Mouse (Mus musculus): ENCODE results near the gene Necap2. TPM values are rescaled to one million over a fixed set of nuclear protein-coding genes. Genes with fewer than 3 reads are reported as not detected.
A peak's percentile ranks its signal among the peaks of the same experiment; 100 is the strongest.

The Necap2 gene
- polyA plus RNA-seq, 1 experiment, result 27.7 TPM

DNA sequence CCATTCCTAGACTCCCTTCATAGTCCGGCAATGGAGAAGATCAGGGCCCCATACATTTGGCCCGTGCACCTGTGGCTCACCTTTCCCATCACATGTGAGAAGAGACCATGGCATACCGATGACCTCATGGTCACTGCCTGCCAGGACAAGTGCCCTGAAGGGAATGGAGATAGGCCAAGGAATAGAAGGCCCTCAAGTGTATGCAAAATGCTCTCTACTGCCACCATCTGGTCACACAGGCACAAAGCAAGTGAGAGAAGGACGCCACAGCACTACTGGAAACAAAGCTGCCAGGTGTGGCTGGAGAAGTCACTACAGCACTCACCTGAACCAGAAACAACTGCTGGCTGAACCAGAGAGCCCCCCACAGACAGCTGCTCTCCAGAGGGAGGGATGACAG, 8.4 kb downstream of the Necap2 start:
- H3K27me3 ChIP-seq (ENCODE audit: control insufficient read depth, insufficient read depth, low read length, poor library complexity, severe bottlenecking), result no peaks in the 10 kb centered on the region
- H3K27ac ChIP-seq (ENCODE audit: insufficient read depth, low read length), result no peak overlapping the region
- peaks cover 8% of the 10 kb centered on the region for H3K36me3 ChIP-seq (ENCODE audit: control insufficient read depth, insufficient read depth, low read length, poor library complexity, severe bottlenecking)
- no peak overlapping the region for H3K4me3 ChIP-seq (ENCODE audit: low read depth, low read length)
- no peak overlapping the region for H3K9ac ChIP-seq (ENCODE audit: low read depth, poor library complexity, severe bottlenecking)
- TF ChIP-seq CTCF (IDR thresholded peaks at IDR 0.05; ENCODE audit: low read depth, low read length), result peak; percentile 81
- TF ChIP-seq POLR2A (IDR thresholded peaks at IDR 0.05; ENCODE audit: insufficient read depth, low read length), result no peak
- H3K9me3 ChIP-seq (replicated peaks; ENCODE audit: control insufficient read depth, insufficient read depth, low read length, poor library complexity, severe bottlenecking), result no peaks in the 10 kb centered on the region
- no peaks in the 10 kb centered on the region for H3K4me1 ChIP-seq (ENCODE audit: control insufficient read depth, insufficient read depth, low read length)

DNA sequence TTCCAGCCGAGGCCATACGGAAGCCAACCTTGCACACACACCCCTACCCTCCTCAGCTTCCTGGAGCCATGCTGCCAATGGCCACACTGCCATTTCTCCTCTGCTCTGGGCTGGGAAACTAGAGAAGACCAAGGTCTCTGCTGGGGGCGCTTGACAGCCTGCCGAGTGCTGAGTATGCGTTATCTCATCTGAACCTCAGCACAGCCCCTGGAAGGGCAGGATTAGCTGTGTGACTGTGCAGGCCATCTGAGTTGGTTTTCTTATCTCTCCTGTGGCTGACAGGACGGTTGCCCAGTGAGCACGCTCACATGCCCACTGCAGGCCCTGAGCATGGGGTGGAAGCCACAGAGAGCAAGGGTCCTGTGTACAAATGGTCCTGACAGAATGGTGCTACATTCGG, 9.5 kb downstream of the Necap2 start:
- H3K36me3 ChIP-seq (ENCODE audit: control insufficient read depth, insufficient read depth, low read length, poor library complexity, severe bottlenecking), result peaks cover 8% of the 10 kb centered on the region
- no peaks in the 10 kb centered on the region for H3K4me1 ChIP-seq (ENCODE audit: control insufficient read depth, insufficient read depth, low read length)
- no peaks in the 10 kb centered on the region for H3K27me3 ChIP-seq (ENCODE audit: control insufficient read depth, insufficient read depth, low read length, poor library complexity, severe bottlenecking)
- TF ChIP-seq CTCF (IDR thresholded peaks at IDR 0.05; ENCODE audit: low read depth, low read length) (no peak), EP300 (IDR thresholded peaks at IDR 0.05; ENCODE audit: insufficient read depth, low read depth, low read length) (no peak), POLR2A (IDR thresholded peaks at IDR 0.05; ENCODE audit: insufficient read depth, low read length) (no peak)
- no peak overlapping the region for H3K4me3 ChIP-seq (ENCODE audit: low read depth, low read length)
- H3K9me3 ChIP-seq (replicated peaks; ENCODE audit: control insufficient read depth, insufficient read depth, low read length, poor library complexity, severe bottlenecking), result no peaks in the 10 kb centered on the region
- no peak overlapping the region for H3K27ac ChIP-seq (ENCODE audit: insufficient read depth, low read length)
- H3K9ac ChIP-seq (ENCODE audit: low read depth, poor library complexity, severe bottlenecking), result no peak overlapping the region

DNA sequence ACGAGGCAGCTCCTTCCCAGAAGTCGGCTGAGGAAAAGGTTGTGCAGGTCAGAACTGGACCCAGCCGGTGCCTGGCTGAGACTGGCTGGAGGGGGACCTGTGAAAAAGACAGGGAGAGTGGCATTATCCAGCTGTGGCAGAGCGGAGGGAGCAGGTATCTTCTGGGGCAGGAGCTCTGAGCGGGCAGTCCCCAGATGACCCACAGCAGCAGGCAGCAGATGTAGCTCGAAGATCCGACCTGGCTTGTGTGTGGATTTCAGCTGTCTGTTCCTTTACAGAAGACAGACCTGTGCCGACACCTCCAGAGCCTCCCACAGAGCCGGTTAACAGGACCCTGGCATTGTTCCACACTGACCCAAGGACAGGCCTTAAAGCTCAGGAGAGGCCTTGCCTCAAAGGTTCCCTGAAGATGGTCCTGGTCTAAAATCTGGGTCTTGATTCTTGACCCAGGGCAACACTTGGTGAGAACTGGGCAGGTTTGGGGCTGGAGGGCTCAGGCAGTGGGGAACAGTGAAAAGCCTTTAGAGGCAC, 10.6 kb downstream of the Necap2 start:
- Histone ChIP-seq H3K36me3 (ENCODE audit: control insufficient read depth, insufficient read depth, low read length, poor library complexity, severe bottlenecking) (peaks cover 8% of the 10 kb centered on the region), H3K27ac (ENCODE audit: insufficient read depth, low read length) (no peak overlapping the region), H3K4me3 (ENCODE audit: low read depth, low read length) (no peak overlapping the region), H3K9ac (ENCODE audit: low read depth, poor library complexity, severe bottlenecking) (no peak overlapping the region), H3K27me3 (ENCODE audit: control insufficient read depth, insufficient read depth, low read length, poor library complexity, severe bottlenecking) (no peaks in the 10 kb centered on the region), H3K4me1 (ENCODE audit: control insufficient read depth, insufficient read depth, low read length) (no peaks in the 10 kb centered on the region), H3K9me3 (replicated peaks; ENCODE audit: control insufficient read depth, insufficient read depth, low read length, poor library complexity, severe bottlenecking) (no peaks in the 10 kb centered on the region)
- TF ChIP-seq CTCF (IDR thresholded peaks at IDR 0.05; ENCODE audit: low read depth, low read length) (no peak), EP300 (IDR thresholded peaks at IDR 0.05; ENCODE audit: insufficient read depth, low read depth, low read length) (no peak), POLR2A (IDR thresholded peaks at IDR 0.05; ENCODE audit: insufficient read depth, low read length) (no peak)

DNA sequence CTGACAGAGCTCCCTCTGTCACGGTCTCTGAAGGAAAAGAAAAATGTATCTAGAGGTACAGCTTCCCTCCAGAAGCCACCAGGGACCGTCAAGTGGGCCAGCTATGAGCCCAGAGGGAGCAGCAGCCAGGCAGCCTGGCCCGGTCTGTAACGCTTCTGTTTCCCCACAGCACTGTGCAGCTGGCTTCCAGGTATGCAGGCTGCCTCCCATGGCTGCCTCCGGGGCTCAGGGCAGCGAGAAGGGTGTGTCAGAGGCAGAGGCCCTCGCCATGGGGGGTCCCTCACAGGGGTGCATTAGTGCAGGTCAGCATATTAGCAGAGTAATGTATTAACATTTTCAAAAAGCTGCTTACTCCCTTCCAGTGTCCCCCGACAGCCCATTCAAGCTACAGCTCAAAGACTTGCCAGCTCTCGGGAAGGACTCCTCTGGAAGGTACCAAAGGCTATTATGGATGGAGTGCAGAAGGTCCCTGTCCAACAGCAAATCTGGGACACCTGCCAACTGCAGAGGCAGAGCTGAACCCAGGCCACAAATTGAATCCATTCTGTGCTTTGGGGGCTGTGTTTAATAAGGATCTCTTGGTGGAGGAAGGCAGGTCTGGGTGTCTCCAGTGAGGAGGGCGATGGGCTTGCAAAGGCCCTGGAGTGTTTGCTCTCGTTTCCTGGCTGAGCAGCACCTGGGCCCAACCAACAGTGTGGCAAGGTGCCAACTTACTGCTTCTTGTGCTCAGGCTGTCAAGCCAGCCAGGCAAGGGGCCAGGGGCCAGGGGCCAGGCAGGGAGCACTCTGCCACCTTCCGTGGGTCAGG, 11.2 kb downstream of the Necap2 start:
- Histone ChIP-seq H3K36me3 (ENCODE audit: control insufficient read depth, insufficient read depth, low read length, poor library complexity, severe bottlenecking) (peaks cover 8% of the 10 kb centered on the region), H3K4me3 (ENCODE audit: low read depth, low read length) (no peak overlapping the region), H3K9ac (ENCODE audit: low read depth, poor library complexity, severe bottlenecking) (no peak overlapping the region), H3K4me1 (ENCODE audit: control insufficient read depth, insufficient read depth, low read length) (no peaks in the 10 kb centered on the region), H3K9me3 (replicated peaks; ENCODE audit: control insufficient read depth, insufficient read depth, low read length, poor library complexity, severe bottlenecking) (no peaks in the 10 kb centered on the region), H3K27ac (ENCODE audit: insufficient read depth, low read length) (no peak overlapping the region), H3K27me3 (ENCODE audit: control insufficient read depth, insufficient read depth, low read length, poor library complexity, severe bottlenecking) (no peaks in the 10 kb centered on the region)
- TF ChIP-seq POLR2A (IDR thresholded peaks at IDR 0.05; ENCODE audit: insufficient read depth, low read length) (no peak), CTCF (IDR thresholded peaks at IDR 0.05; ENCODE audit: low read depth, low read length) (no peak), EP300 (IDR thresholded peaks at IDR 0.05; ENCODE audit: insufficient read depth, low read depth, low read length) (no peak)

DNA sequence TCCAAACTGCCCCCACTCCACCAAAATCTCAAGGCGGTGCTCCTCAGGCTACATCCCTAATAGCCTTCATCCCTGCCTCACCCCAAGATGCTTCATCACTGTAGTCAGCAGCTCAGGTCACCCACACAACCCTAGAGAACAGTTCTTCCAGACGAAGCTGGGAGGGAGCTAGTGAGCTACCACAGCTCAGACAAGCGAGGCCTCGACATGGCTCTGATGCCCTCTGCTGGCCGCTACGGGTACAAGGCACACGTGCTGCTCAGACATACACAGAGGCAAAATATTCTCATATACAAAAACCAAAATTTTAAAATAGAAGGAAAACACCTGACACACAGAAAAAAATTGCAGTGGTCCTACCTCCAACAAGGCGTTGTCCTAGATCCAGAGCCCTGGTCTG, 13.0 kb downstream of the Necap2 start:
- TF ChIP-seq CTCF (IDR thresholded peaks at IDR 0.05; ENCODE audit: low read depth, low read length) (peak; percentile 100), POLR2A (IDR thresholded peaks at IDR 0.05; ENCODE audit: insufficient read depth, low read length) (no peak), EP300 (IDR thresholded peaks at IDR 0.05; ENCODE audit: insufficient read depth, low read depth, low read length) (peak; percentile 38; the same call in 1 of the 2 replicates)
- Histone ChIP-seq H3K9ac (ENCODE audit: low read depth, poor library complexity, severe bottlenecking) (no peak overlapping the region), H3K4me3 (ENCODE audit: low read depth, low read length) (no peak overlapping the region), H3K27me3 (ENCODE audit: control insufficient read depth, insufficient read depth, low read length, poor library complexity, severe bottlenecking) (no peaks in the 10 kb centered on the region), H3K36me3 (ENCODE audit: control insufficient read depth, insufficient read depth, low read length, poor library complexity, severe bottlenecking) (peaks cover 8% of the 10 kb centered on the region), H3K4me1 (ENCODE audit: control insufficient read depth, insufficient read depth, low read length) (no peaks in the 10 kb centered on the region), H3K27ac (ENCODE audit: insufficient read depth, low read length) (no peak overlapping the region), H3K9me3 (replicated peaks; ENCODE audit: control insufficient read depth, insufficient read depth, low read length, poor library complexity, severe bottlenecking) (no peaks in the 10 kb centered on the region)

DNA sequence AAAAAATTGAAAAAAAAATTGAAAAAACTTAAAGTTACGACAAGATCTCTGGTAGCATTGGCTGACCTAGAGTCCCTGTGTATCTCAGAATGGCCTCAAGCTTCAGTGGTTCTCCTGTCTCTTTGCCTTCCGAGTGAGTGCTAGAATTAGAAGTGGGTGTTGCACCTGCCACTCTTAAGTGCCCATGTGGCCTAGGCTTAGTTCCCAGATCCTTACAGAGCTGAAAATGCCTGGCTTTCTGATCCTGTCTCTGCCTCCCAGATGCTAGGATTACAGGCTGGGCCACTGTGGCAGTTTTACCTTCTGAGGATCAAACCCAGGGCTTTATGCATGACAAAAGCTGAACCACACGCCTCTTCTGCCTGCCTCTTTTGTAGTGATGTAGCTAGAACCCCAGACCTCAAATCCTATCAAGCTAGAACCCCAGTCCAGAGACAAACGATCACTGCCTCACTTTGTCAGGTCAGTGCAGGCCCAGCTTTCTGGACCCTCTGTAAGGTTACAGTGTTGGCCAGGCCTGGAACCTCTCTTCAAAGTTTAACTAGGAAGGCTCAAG, 14.0 kb downstream of the Necap2 start:
- TF ChIP-seq CTCF (IDR thresholded peaks at IDR 0.05; ENCODE audit: low read depth, low read length), result no peak
- no peak for TF ChIP-seq POLR2A (IDR thresholded peaks at IDR 0.05; ENCODE audit: insufficient read depth, low read length)
- no peak for TF ChIP-seq EP300 (IDR thresholded peaks at IDR 0.05; ENCODE audit: insufficient read depth, low read depth, low read length)

More for the DNA sequence above, 14.0 kb downstream of the Necap2 start:
- Histone ChIP-seq H3K9me3 (replicated peaks; ENCODE audit: control insufficient read depth, insufficient read depth, low read length, poor library complexity, severe bottlenecking) (no peaks in the 10 kb centered on the region), H3K4me3 (ENCODE audit: low read depth, low read length) (no peak overlapping the region), H3K27ac (ENCODE audit: insufficient read depth, low read length) (no peak overlapping the region), H3K4me1 (ENCODE audit: control insufficient read depth, insufficient read depth, low read length) (no peaks in the 10 kb centered on the region), H3K9ac (ENCODE audit: low read depth, poor library complexity, severe bottlenecking) (no peak overlapping the region), H3K27me3 (ENCODE audit: control insufficient read depth, insufficient read depth, low read length, poor library complexity, severe bottlenecking) (no peaks in the 10 kb centered on the region), H3K36me3 (ENCODE audit: control insufficient read depth, insufficient read depth, low read length, poor library complexity, severe bottlenecking) (peaks cover 8% of the 10 kb centered on the region)

Data from ES-Bruce4 (cell line).